Mouse (Mus musculus): ENCODE results near the gene AI467606. TPM values are rescaled to one million over a fixed set of nuclear protein-coding genes. Genes with fewer than 3 reads are reported as not detected.

Gene AI467606
- 1.7 and 1.9 TPM in 2 replicates for polyA plus RNA-seq (2014; fragmentation: Nextera tagmentation; extraction: Ambion mirVana)

GRCm38 (mm10) chr7:127091114-127091896, at the start of gene AI467606:
Gene AI467606 (plus strand): TSS chr7:127091359.
- Histone ChIP-seq H3K4me2 (replicated peaks) (no peak within 1 kb of the TSS; the same call in 1 of the 2 replicates), H3K27ac (no peak within 1 kb of the TSS), H3K9me3 (ENCODE audit: control insufficient read depth, low read length) (no peaks in the 10 kb centered on the region), H3K27me3 (ENCODE audit: control insufficient read depth, insufficient read depth, low read length) (no peaks in the 10 kb centered on the region), H3K4me1 (replicated peaks; ENCODE audit: control insufficient read depth, insufficient read depth, low read length) (no peaks in the 10 kb centered on the region), H3K9ac (no peak within 1 kb of the TSS), H3K4me3 (replicated peaks; ENCODE audit: low read length) (no peak within 1 kb of the TSS), H3K36me3 (replicated peaks; ENCODE audit: control insufficient read depth, insufficient read depth) (no peaks in the 10 kb centered on the region)
- DNase-seq (ENCODE audit: low spot score) (no peak), ATAC-seq (ENCODE audit: low FRiP score) (no peak)
- WGBS = 79% methylated on average over 16 of the region's 16 CpGs

GRCm38 (mm10) chr7:127041851-127042672, 49.1 kb upstream of the AI467606 start, which contains the start of gene Kif22:
Gene Kif22 (minus strand): TSS chr7:127042471.
- ATAC-seq (ENCODE audit: low FRiP score) = peak; percentile 84
- peak; percentile 92 for DNase-seq (ENCODE audit: low spot score)
- Histone ChIP-seq H3K4me1 (replicated peaks; ENCODE audit: control insufficient read depth, insufficient read depth, low read length) (peaks cover 10% of the 10 kb centered on the region; the same call in 1 of the 2 replicates), H3K27ac (peak within 1 kb of the TSS; percentile 77), H3K36me3 (replicated peaks; ENCODE audit: control insufficient read depth, insufficient read depth) (no peaks in the 10 kb centered on the region), H3K9ac (peak within 1 kb of the TSS; percentile 67), H3K4me2 (replicated peaks) (peak within 1 kb of the TSS; percentile 92), H3K4me3 (replicated peaks; ENCODE audit: low read length) (peak within 1 kb of the TSS; percentile 68), H3K27me3 (ENCODE audit: control insufficient read depth, insufficient read depth, low read length) (no peaks in the 10 kb centered on the region), H3K9me3 (ENCODE audit: control insufficient read depth, low read length) (no peaks in the 10 kb centered on the region)
- under 1% methylated on average over 52 of the region's 53 CpGs for WGBS

GRCm38 (mm10) chr7:127055026-127055585, 36.1 kb upstream of the AI467606 start:
- no peak for ATAC-seq (ENCODE audit: low FRiP score)
- H3K36me3 ChIP-seq (replicated peaks; ENCODE audit: control insufficient read depth, insufficient read depth) = no peaks in the 10 kb centered on the region

GRCm38 (mm10) chr7:127065538-127065937, 25.6 kb upstream of the AI467606 start:
- H3K4me2 ChIP-seq (replicated peaks) = no peak overlapping the region
- ATAC-seq (ENCODE audit: low FRiP score) = no peak
- H3K4me1 ChIP-seq (replicated peaks; ENCODE audit: control insufficient read depth, insufficient read depth, low read length) = no peaks in the 10 kb centered on the region
- H3K4me3 ChIP-seq (replicated peaks; ENCODE audit: low read length) = no peak overlapping the region
- H3K36me3 ChIP-seq (replicated peaks; ENCODE audit: control insufficient read depth, insufficient read depth) = no peaks in the 10 kb centered on the region
- H3K27me3 ChIP-seq (ENCODE audit: control insufficient read depth, insufficient read depth, low read length) = no peaks in the 10 kb centered on the region
- no peaks in the 10 kb centered on the region for H3K9me3 ChIP-seq (ENCODE audit: control insufficient read depth, low read length)
- no peak overlapping the region for H3K9ac ChIP-seq
- WGBS = 89% methylated on average over 6 of the region's 6 CpGs
- DNase-seq (ENCODE audit: low spot score) = no peak
- H3K27ac ChIP-seq = no peak overlapping the region

More at GRCm38 (mm10) chr7:127055026-127055585, 36.1 kb upstream of the AI467606 start:
- H3K9ac ChIP-seq = no peak overlapping the region
- no peaks in the 10 kb centered on the region for H3K9me3 ChIP-seq (ENCODE audit: control insufficient read depth, low read length)
- 72% methylated on average over 5 of the region's 5 CpGs for WGBS
- H3K4me2 ChIP-seq (replicated peaks) = no peak overlapping the region
- H3K4me3 ChIP-seq (replicated peaks; ENCODE audit: low read length) = no peak overlapping the region
- no peak overlapping the region for H3K27ac ChIP-seq
- no peaks in the 10 kb centered on the region for H3K4me1 ChIP-seq (replicated peaks; ENCODE audit: control insufficient read depth, insufficient read depth, low read length)
- H3K27me3 ChIP-seq (ENCODE audit: control insufficient read depth, insufficient read depth, low read length) = no peaks in the 10 kb centered on the region
- DNase-seq (ENCODE audit: low spot score) = no peak

GRCm38 (mm10) chr7:127066317-127066716, 24.8 kb upstream of the AI467606 start:
- no peak for ATAC-seq (ENCODE audit: low FRiP score)
- Histone ChIP-seq H3K27me3 (ENCODE audit: control insufficient read depth, insufficient read depth, low read length) (no peaks in the 10 kb centered on the region), H3K9me3 (ENCODE audit: control insufficient read depth, low read length) (no peaks in the 10 kb centered on the region), H3K27ac (no peak overlapping the region), H3K9ac (no peak overlapping the region), H3K36me3 (replicated peaks; ENCODE audit: control insufficient read depth, insufficient read depth) (no peaks in the 10 kb centered on the region), H3K4me3 (replicated peaks; ENCODE audit: low read length) (no peak overlapping the region), H3K4me1 (replicated peaks; ENCODE audit: control insufficient read depth, insufficient read depth, low read length) (no peaks in the 10 kb centered on the region), H3K4me2 (replicated peaks) (no peak overlapping the region)
- no peak for DNase-seq (ENCODE audit: low spot score)
- WGBS = 82% methylated on average over 4 of the region's 4 CpGs

- DNase-seq (ENCODE audit: low spot score) (no peak), ATAC-seq (ENCODE audit: low FRiP score) (no peak)
- Histone ChIP-seq H3K27me3 (ENCODE audit: control insufficient read depth, insufficient read depth, low read length) (no peaks in the 10 kb centered on the region), H3K9me3 (ENCODE audit: control insufficient read depth, low read length) (no peaks in the 10 kb centered on the region), H3K9ac (no peak overlapping the region), H3K4me2 (replicated peaks) (no peak overlapping the region), H3K4me3 (replicated peaks; ENCODE audit: low read length) (no peak overlapping the region), H3K4me1 (replicated peaks; ENCODE audit: control insufficient read depth, insufficient read depth, low read length) (no peaks in the 10 kb centered on the region), H3K36me3 (replicated peaks; ENCODE audit: control insufficient read depth, insufficient read depth) (no peaks in the 10 kb centered on the region), H3K27ac (no peak overlapping the region)
- whole genome bisulfite sequencing = 72% methylated on average over 4 of the region's 4 CpGs
Measured at GRCm38 (mm10) chr7:127070871-127071413, 20.2 kb upstream of the AI467606 start.

GRCm38 (mm10) chr7:127073221-127073620, 17.9 kb upstream of the AI467606 start:
- H3K4me1 ChIP-seq (replicated peaks; ENCODE audit: control insufficient read depth, insufficient read depth, low read length) = no peaks in the 10 kb centered on the region
- no peak overlapping the region for H3K9ac ChIP-seq
- no peak for DNase-seq (ENCODE audit: low spot score)
- H3K4me3 ChIP-seq (replicated peaks; ENCODE audit: low read length) = no peak overlapping the region
- WGBS = 88% methylated on average over 4 of the region's 4 CpGs
- no peaks in the 10 kb centered on the region for H3K9me3 ChIP-seq (ENCODE audit: control insufficient read depth, low read length)
- H3K27me3 ChIP-seq (ENCODE audit: control insufficient read depth, insufficient read depth, low read length) = no peaks in the 10 kb centered on the region
- H3K4me2 ChIP-seq (replicated peaks) = no peak overlapping the region
- no peak overlapping the region for H3K27ac ChIP-seq
- ATAC-seq (ENCODE audit: low FRiP score) = no peak
- no peaks in the 10 kb centered on the region for H3K36me3 ChIP-seq (replicated peaks; ENCODE audit: control insufficient read depth, insufficient read depth)

GRCm38 (mm10) chr7:127076188-127076587, 15.0 kb upstream of the AI467606 start:
- WGBS = 94% methylated on average over 5 of the region's 5 CpGs
- H3K9ac ChIP-seq = no peak overlapping the region
- H3K4me1 ChIP-seq (replicated peaks; ENCODE audit: control insufficient read depth, insufficient read depth, low read length) = no peaks in the 10 kb centered on the region
- no peak overlapping the region for H3K4me3 ChIP-seq (replicated peaks; ENCODE audit: low read length)
- H3K9me3 ChIP-seq (ENCODE audit: control insufficient read depth, low read length) = no peaks in the 10 kb centered on the region
- H3K27me3 ChIP-seq (ENCODE audit: control insufficient read depth, insufficient read depth, low read length) = no peaks in the 10 kb centered on the region
- no peak overlapping the region for H3K27ac ChIP-seq
- ATAC-seq (ENCODE audit: low FRiP score) (no peak), DNase-seq (ENCODE audit: low spot score) (no peak)
- H3K36me3 ChIP-seq (replicated peaks; ENCODE audit: control insufficient read depth, insufficient read depth) = no peaks in the 10 kb centered on the region
- H3K4me2 ChIP-seq (replicated peaks) = no peak overlapping the region

GRCm38 (mm10) chr7:127077692-127078091, 13.5 kb upstream of the AI467606 start:
- Histone ChIP-seq H3K4me2 (replicated peaks) (no peak overlapping the region), H3K36me3 (replicated peaks; ENCODE audit: control insufficient read depth, insufficient read depth) (no peaks in the 10 kb centered on the region), H3K27ac (no peak overlapping the region), H3K9me3 (ENCODE audit: control insufficient read depth, low read length) (no peaks in the 10 kb centered on the region), H3K9ac (no peak overlapping the region), H3K4me3 (replicated peaks; ENCODE audit: low read length) (no peak overlapping the region), H3K4me1 (replicated peaks; ENCODE audit: control insufficient read depth, insufficient read depth, low read length) (no peaks in the 10 kb centered on the region), H3K27me3 (ENCODE audit: control insufficient read depth, insufficient read depth, low read length) (no peaks in the 10 kb centered on the region)
- 86% methylated on average over 3 of the region's 3 CpGs for WGBS
- ATAC-seq (ENCODE audit: low FRiP score) (no peak), DNase-seq (ENCODE audit: low spot score) (no peak)

All from hindbrain, embryonic 14.5 days (tissue).